Comparison of ENCODE assay signal across 12 mouse cellular contexts in genomic region chr11:117462202-117462864, GRCm38 (mm10). TPM values are rescaled to one million over a fixed set of nuclear protein-coding genes. Genes with fewer than 3 reads are reported as not detected.
DNase-seq lines count a peak whose midpoint lies in the region; ATAC-seq lines count a peak whose summit lies in the region.
"Had no signal": no experiment of that assay in that cellular context is flagged by ENCODE, and none has a peak within 500 bp of the region (broad histone marks: within the 10 kb centered on the region; RNA-seq: fewer than 3 reads in every experiment).

No protein-coding gene starts in this region.

- no peak for ATAC-seq in kidney, embryonic 15.5 days (replicated peaks; ENCODE audit: low FRiP score)
- peak; percentile 75 for ATAC-seq in forebrain, embryonic 14.5 days
- no peak for ATAC-seq in limb, embryonic 12.5 days (ENCODE audit: insufficient number of reproducible peaks, insufficient read depth, low FRiP score, low TSS enrichment, low read depth)
- ATAC-seq in neural tube, embryonic 14.5 days (ENCODE audit: low read depth): peak; percentile 76; the same call in 1 of the 2 replicates

- peaks cover 66% of the 10 kb centered on the region for H3K27me3 ChIP-seq in kidney, embryonic 15.5 days
- H3K27me3 ChIP-seq in forebrain, embryonic 14.5 days (replicated peaks; ENCODE audit: control insufficient read depth, insufficient read depth, low read length): peaks cover 8% of the 10 kb centered on the region; the same call in 1 of the 2 replicates
- peaks cover 66% of the 10 kb centered on the region for H3K27me3 ChIP-seq in limb, embryonic 12.5 days
- no peaks in the 10 kb centered on the region; the same call in 1 of the 2 replicates for H3K27me3 ChIP-seq in neural tube, embryonic 14.5 days (ENCODE audit: control insufficient read depth, insufficient read depth, low read length)

- no peaks in the 10 kb centered on the region for H3K36me3 ChIP-seq in kidney, embryonic 15.5 days
- H3K36me3 ChIP-seq in forebrain, embryonic 14.5 days (ENCODE audit: control insufficient read depth, insufficient read depth, low read length): no peaks in the 10 kb centered on the region
- no peaks in the 10 kb centered on the region for H3K36me3 ChIP-seq in limb, embryonic 12.5 days
- no peaks in the 10 kb centered on the region for H3K36me3 ChIP-seq in neural tube, embryonic 14.5 days (ENCODE audit: control insufficient read depth, insufficient read depth, low read length)
- H3K36me3 ChIP-seq: liver, embryonic 13.5 days had no signal

- H3K4me2 ChIP-seq in kidney, embryonic 15.5 days: 0 out of 2 replicates have a peak overlapping the region, but pooled peaks have one; percentile 10
- H3K4me2 ChIP-seq in forebrain, embryonic 14.5 days (ENCODE audit: low read length): peak overlapping the region; percentile 10; the same call in 1 of the 2 replicates
- peak overlapping the region; percentile 31; the same call in 1 of the 2 replicates for H3K4me2 ChIP-seq in limb, embryonic 12.5 days
- H3K4me2 ChIP-seq in neural tube, embryonic 14.5 days (ENCODE audit: low read depth, low read length): peak overlapping the region; percentile 20; the same call in 1 of the 2 replicates
- H3K4me2 ChIP-seq: liver, embryonic 13.5 days had no signal

- H3K9ac ChIP-seq in kidney, embryonic 15.5 days: no peak overlapping the region
- peak overlapping the region; percentile 55 for H3K9ac ChIP-seq in forebrain, embryonic 14.5 days (ENCODE audit: low read length)
- H3K9ac ChIP-seq in limb, embryonic 12.5 days (replicated peaks): peak overlapping the region; percentile 37; the same call in 1 of the 2 replicates
- peak overlapping the region; percentile 21; the same call in 1 of the 2 replicates for H3K9ac ChIP-seq in neural tube, embryonic 14.5 days (replicated peaks; ENCODE audit: low read depth, low read length)
- H3K9ac ChIP-seq: liver, embryonic 13.5 days had no signal

- H3K4me3 ChIP-seq in kidney, embryonic 15.5 days (replicated peaks): no peak overlapping the region
- H3K4me3 ChIP-seq in forebrain, embryonic 14.5 days (ENCODE audit: low read depth, low read length): no peak overlapping the region
- no peak overlapping the region for H3K4me3 ChIP-seq in limb, embryonic 12.5 days (replicated peaks)
- H3K4me3 ChIP-seq in neural tube, embryonic 14.5 days (ENCODE audit: low read depth, low read length): no peak overlapping the region
- H3K4me3 ChIP-seq: layer of hippocampus, adult 2 months; liver, embryonic 13.5 days had no signal

- no peak overlapping the region for H3K27ac ChIP-seq in kidney, embryonic 15.5 days
- peak overlapping the region; percentile 87 for H3K27ac ChIP-seq in forebrain, embryonic 14.5 days (ENCODE audit: low read depth, low read length)
- H3K27ac ChIP-seq in limb, embryonic 12.5 days: no peak overlapping the region
- peak overlapping the region; percentile 78 for H3K27ac ChIP-seq in neural tube, embryonic 14.5 days (ENCODE audit: low read depth, low read length)
- H3K27ac ChIP-seq: layer of hippocampus, adult 2 months; liver, embryonic 13.5 days had no signal

- WGBS in kidney, embryonic 15.5 days: 8% methylated on average over 16 of the region's 16 CpGs
- WGBS in forebrain, embryonic 14.5 days: 19% methylated on average over 16 of the region's 16 CpGs
- 11% methylated on average over 16 of the region's 16 CpGs for WGBS in limb, embryonic 12.5 days
- WGBS in neural tube, embryonic 14.5 days: 4% methylated on average over 16 of the region's 16 CpGs

- peaks cover 37% of the 10 kb centered on the region for H3K4me1 ChIP-seq in kidney, embryonic 15.5 days
- H3K4me1 ChIP-seq in forebrain, embryonic 14.5 days (ENCODE audit: control insufficient read depth, insufficient read depth, low read length): peaks cover 32% of the 10 kb centered on the region
- peaks cover 29% of the 10 kb centered on the region for H3K4me1 ChIP-seq in limb, embryonic 12.5 days (replicated peaks)
- peaks cover 19% of the 10 kb centered on the region for H3K4me1 ChIP-seq in neural tube, embryonic 14.5 days (ENCODE audit: control insufficient read depth, insufficient read depth, low read length)
- H3K4me1 ChIP-seq: liver, embryonic 13.5 days had no signal

- no peaks in the 10 kb centered on the region for H3K9me3 ChIP-seq in kidney, embryonic 15.5 days (replicated peaks)
- H3K9me3 ChIP-seq in forebrain, embryonic 14.5 days (replicated peaks; ENCODE audit: control insufficient read depth, low read length): no peaks in the 10 kb centered on the region
- no peaks in the 10 kb centered on the region for H3K9me3 ChIP-seq in limb, embryonic 12.5 days
- H3K9me3 ChIP-seq in neural tube, embryonic 14.5 days (ENCODE audit: control insufficient read depth, low read length): no peaks in the 10 kb centered on the region
- H3K9me3 ChIP-seq: liver, embryonic 13.5 days had no signal

- no peak for DNase-seq in kidney, adult 8-10 months
- peak; percentile 72 for DNase-seq in forebrain, embryonic 14.5 days (ENCODE audit: low spot score)
- DNase-seq in urinary bladder, postnatal 10 days (ENCODE audit: low spot score): no peak
- no peak for DNase-seq in cerebellum, adult 11-12 months
- DNase-seq in kidney, postnatal 10 days: no peak
- DNase-seq: heart, adult 11 months; liver, embryonic 13.5 days had no signal

RNA-seq across cellular contexts. Expression of gene Gm11733, which starts 21.8 kb away (rescaled TPM):
- polyA plus RNA-seq in kidney, embryonic 15.5 days (2015; fragmentation: Nextera tagmentation; extraction: Ambion mirVana): not detected in 2 replicates
- polyA plus RNA-seq in forebrain, embryonic 14.5 days (2014; fragmentation: Nextera tagmentation; extraction: Ambion mirVana): 0.09 and 0.11 TPM in 2 replicates
- not detected in 2 replicates for polyA plus RNA-seq in limb, embryonic 12.5 days (2016; fragmentation: Nextera tagmentation; extraction: Ambion mirVana)
- polyA plus RNA-seq in neural tube, embryonic 14.5 days (2014; fragmentation: Nextera tagmentation; extraction: Ambion mirVana): not detected in 2 replicates
- polyA plus RNA-seq: liver, embryonic 13.5 days; thymus, postnatal 0 days had no signal

Comparison
In these comparisons a context has a peak if more than half of its experiments do, and no peak if none do; other contexts are left out.
1. ATAC-seq: peak in forebrain, embryonic 14.5 days (single experiment) and neural tube, embryonic 14.5 days (single experiment); none in kidney, embryonic 15.5 days (single experiment) and limb, embryonic 12.5 days (single experiment).
2. H3K27ac ChIP-seq: peak in forebrain, embryonic 14.5 days (single experiment) and neural tube, embryonic 14.5 days (single experiment); none in kidney, embryonic 15.5 days (single experiment) and limb, embryonic 12.5 days (single experiment).
3. Peak in every context shown above with its lines, with median percentiles within 50 percentile points of each other: H3K4me2 ChIP-seq.